Mouse (Mus musculus) R1 (cell line): ENCODE results near the gene Olfr1281.
"Not testable (repeated sequence)": the region's sequence is repeated elsewhere in the genome, so short reads cannot be mapped to it uniquely, and the experiment has no call there.

Source experiments
- DNase-seq: peaks from one replicate; pipeline ENCODE4 v3.0.0-alpha.2; 2018; ENCODE audit warnings: low read depth, low spot score

The Olfr1281 gene

GRCm38 (mm10) chr2:111326220-111326619 lies at the start of gene Olfr1281:
Gene Olfr1281 (plus strand): TSS chr2:111326520.
- peak; percentile 2 for DNase-seq

DNA sequence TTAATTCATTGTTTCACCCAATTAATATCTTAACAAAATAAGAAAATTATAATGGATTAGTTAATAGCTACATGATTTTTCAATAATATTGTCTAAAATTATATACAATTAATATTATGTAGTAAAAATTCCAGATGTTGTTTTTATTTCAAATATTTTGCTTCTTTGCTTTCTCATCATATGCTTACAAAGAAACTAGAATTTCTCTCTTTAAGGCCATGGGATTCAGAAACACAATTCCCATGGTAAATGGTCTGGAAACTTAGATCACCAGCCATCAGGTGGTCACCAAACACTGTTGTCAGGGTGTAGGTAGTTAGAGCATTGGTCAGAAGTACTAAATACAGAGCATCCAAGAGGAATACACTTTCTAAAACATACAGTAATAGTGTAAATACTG lies 36.5 kb upstream of the Olfr1281 start, which contains the start of gene Olfr1278:
TSS of gene Olfr1278 (plus strand) at position 301 of the 400 bp plus-strand sequence.
- DNase-seq = no peak

GRCm38 (mm10) chr2:111298541-111298940 lies 27.8 kb upstream of the Olfr1281 start:
- DNase-seq = no peak

DNA sequence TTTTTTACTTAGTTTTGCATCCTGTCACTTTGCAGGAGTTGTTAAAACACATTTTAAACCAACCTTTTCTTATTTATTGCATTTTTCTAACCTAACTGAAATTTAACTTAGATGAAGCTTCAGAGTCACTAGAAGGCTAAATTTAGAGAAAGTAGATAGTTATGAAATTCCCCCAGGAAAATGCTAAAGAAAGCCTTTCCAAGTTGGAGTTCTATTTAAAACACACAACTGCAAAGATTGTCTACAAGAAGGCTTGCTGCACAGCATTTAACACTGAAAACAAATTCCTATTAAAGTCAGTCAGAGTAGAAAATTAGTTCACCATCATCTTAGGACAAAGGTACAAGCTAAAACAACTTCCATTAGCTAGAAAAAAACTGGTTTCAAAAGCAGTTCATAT lies 25.9 kb upstream of the Olfr1281 start, which contains the start of gene Olfr1279:
TSS of gene Olfr1279 (plus strand) at position 262 of the 400 bp plus-strand sequence.
- no peak for DNase-seq

DNA sequence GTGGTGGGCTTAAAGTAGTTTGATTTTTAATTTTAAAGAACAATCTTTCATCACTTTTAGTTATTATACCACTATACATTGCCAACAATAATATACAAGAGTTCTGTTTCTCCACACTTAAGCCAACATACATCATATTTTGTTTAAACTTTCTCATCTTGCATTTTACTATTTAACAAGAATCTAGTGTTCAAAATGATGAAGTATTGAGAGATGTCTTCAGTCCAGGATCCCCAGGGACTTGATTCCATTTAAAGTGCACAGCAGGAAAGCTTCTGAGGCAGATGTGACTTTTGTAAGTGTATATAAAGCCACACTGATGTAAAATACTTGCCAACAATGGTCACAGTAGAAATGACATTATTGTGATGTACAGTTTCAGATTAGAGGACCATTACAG lies 12.6 kb upstream of the Olfr1281 start, which contains the start of gene Olfr1280:
TSS of gene Olfr1280 (plus strand) at position 301 of the 400 bp plus-strand sequence.
- DNase-seq = no peak

DNA sequence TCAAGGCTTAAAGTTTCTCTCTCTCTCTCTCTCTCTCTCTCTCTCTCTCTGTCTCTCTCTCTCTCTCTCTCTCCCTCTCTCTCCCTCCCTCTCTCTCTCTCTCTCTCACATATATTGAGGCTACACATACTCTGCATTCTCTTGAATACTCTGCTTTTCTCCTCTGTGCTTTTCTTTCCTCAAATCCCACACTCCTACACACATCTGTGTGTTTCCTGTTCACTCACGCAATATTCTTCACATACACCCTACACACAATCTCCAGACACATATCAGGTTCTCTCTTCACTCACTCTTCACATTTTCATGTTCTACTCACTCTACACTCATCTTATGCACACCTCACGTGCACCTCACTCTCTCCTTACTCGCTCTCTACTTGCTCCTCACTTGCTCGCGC lies 7.4 kb downstream of the Olfr1281 start:
- DNase-seq = not testable (repeated sequence)

DNA sequence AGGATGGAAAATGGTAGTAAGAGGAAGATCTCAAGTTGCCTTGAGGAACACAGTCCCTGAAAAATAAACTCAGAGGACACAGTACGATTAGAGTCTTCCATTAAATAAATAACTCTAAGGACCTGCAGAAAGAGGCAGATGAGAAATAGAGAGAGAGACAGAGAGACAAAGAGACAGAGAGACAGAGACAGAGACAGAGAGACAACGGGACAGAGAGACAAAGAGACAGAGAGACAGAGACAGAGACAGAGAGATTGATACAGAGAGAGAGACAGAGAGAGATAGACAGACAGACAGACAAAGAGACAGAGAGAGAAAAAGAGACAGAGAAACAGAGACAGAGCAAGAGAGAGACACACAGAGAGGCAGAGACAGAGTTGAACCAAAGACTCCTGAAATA lies 9.7 kb downstream of the Olfr1281 start, which contains the start of gene Olfr1282:
TSS of gene Olfr1282 (minus strand) at position 101 of the 400 bp plus-strand sequence.
- DNase-seq = no peak

- DNase-seq = no peak
Observed at GRCm38 (mm10) chr2:111366490-111366889, 40.2 kb downstream of the Olfr1281 start, which contains the start of gene Olfr1283. Gene Olfr1283 (plus strand): TSS chr2:111366790.

GRCm38 (mm10) chr2:111375222-111375621 lies 48.9 kb downstream of the Olfr1281 start, which contains the start of gene Olfr1284:
Gene Olfr1284 (plus strand): TSS chr2:111375522.
- no peak for DNase-seq
